Mouse (Mus musculus): ENCODE data around the gene Ncstn. TPM values are rescaled to one million over a fixed set of nuclear protein-coding genes. Genes with fewer than 3 reads are reported as not detected.

Gene Ncstn
- polyA plus RNA-seq, 1 experiment: 122 TPM

DNA sequence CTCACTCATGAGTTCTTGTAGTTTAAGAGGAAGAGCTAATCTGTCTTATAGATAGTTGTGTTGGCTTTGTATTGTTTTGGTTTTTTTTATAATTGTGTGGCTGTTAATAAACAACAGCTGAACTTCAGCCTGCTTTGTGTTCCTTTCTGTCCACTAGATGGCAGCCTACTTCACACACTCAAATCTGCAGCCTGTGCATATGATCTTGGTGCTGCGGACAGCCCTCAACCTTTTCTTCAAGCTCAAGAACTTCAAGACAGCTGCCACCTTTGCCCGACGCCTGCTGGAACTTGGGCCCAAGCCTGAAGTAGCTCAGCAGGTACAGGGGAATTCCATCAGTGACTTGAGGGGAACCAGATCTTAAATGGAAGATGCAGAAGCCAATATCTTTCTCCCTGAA, 37.1 kb upstream of the Ncstn start:
- no peak for TF ChIP-seq POLR2A (IDR thresholded peaks at IDR 0.05; ENCODE audit: low read depth, low read length)
- peak; percentile 39; the same call in 1 of the 2 replicates for TF ChIP-seq CTCF (IDR thresholded peaks at IDR 0.05; ENCODE audit: borderline replicate concordance, insufficient read depth, low read length)
- H3K4me1 ChIP-seq (ENCODE audit: control insufficient read depth, insufficient read depth, low read length): no peaks in the 10 kb centered on the region
- no peak overlapping the region for H3K4me3 ChIP-seq (ENCODE audit: insufficient read depth, low read length)
- no peak overlapping the region for H3K27ac ChIP-seq (ENCODE audit: insufficient read depth, low read length)

DNA sequence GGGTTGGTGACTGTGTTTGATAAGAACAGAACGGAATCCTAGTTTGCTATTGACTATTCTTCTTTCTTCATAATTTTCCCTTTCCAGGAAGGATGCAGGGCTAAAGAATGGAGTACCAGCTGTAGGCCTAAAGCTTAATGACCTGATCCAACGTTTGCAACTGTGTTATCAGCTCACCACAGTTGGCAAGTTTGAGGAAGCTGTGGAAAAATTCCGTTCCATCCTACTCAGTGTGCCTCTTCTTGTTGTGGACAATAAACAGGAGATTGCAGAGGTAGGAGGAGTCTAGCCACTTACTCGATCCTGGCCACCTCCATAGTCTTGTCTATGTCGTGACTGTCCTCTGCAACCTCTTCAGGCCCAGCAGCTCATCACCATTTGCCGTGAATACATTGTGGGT, 36.5 kb upstream of the Ncstn start:
- H3K4me3 ChIP-seq (ENCODE audit: insufficient read depth, low read length): no peak overlapping the region
- H3K4me1 ChIP-seq (ENCODE audit: control insufficient read depth, insufficient read depth, low read length): no peaks in the 10 kb centered on the region
- TF ChIP-seq POLR2A (IDR thresholded peaks at IDR 0.05; ENCODE audit: low read depth, low read length) (no peak), CTCF (IDR thresholded peaks at IDR 0.05; ENCODE audit: borderline replicate concordance, insufficient read depth, low read length) (no peak)

DNA sequence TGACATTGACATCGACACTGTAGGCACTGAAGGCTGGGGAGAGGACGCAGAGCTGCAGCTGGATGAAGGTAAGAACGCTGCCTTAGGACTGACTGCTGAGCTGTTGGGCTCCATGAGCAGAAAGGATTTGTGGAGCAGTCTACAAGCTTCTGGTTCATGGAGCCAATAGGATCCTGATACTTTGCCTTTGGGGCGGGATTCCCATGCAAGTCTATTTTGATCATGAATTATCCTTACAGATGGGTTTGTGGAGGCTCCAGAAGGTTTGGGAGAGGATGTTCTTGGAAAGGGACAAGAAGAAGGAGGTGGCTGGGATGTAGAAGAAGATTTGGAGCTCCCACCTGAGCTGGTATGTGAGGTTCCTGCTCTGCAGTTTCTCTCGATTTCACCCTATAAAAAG, 34.4 kb upstream of the Ncstn start:
- Histone ChIP-seq H3K27ac (ENCODE audit: insufficient read depth, low read length) (no peak overlapping the region), H3K4me1 (ENCODE audit: control insufficient read depth, insufficient read depth, low read length) (no peaks in the 10 kb centered on the region), H3K4me3 (ENCODE audit: insufficient read depth, low read length) (no peak overlapping the region)
- TF ChIP-seq POLR2A (IDR thresholded peaks at IDR 0.05; ENCODE audit: low read depth, low read length): no peak
- no peak for TF ChIP-seq CTCF (IDR thresholded peaks at IDR 0.05; ENCODE audit: borderline replicate concordance, insufficient read depth, low read length)

More for the DNA sequence above, 36.5 kb upstream of the Ncstn start:
- H3K27ac ChIP-seq (ENCODE audit: insufficient read depth, low read length): no peak overlapping the region

DNA sequence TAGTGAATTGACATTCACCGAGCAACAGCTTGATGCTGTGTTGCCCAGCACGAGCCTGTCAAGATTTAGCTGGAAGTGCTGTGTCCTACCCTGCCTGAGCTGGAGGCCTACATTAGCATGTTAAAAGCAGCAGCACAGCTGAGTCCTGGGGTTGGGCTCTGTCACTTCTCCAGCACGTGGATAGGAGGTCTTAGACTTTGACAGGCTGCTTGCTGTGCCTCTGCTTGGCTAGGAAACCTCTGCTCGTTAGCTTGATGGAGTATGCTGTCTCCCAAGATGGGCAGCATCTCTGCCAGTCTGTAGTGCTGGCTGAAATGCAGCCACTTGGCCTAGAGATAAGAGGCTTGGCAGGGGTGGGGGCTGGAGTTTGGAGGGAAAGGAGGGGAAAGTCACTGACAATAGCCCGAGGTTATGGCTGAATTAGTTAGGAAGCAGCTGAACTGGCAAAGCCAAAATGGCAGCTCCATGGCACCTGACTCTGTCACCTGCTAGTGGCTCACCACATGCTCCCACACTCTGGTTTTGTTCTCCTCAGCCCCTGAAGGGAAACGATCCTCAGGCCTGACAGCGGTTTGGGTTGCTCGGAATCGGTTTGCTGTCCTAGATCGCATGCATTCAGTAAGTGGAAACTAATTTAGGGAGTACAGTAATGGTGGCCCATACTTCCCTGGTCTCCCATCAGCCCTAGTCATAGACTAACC, 25.3 kb upstream of the Ncstn start:
- TF ChIP-seq POLR2A (IDR thresholded peaks at IDR 0.05; ENCODE audit: low read depth, low read length): no peak
- TF ChIP-seq CTCF (IDR thresholded peaks at IDR 0.05; ENCODE audit: borderline replicate concordance, insufficient read depth, low read length): no peak
- H3K27ac ChIP-seq (ENCODE audit: insufficient read depth, low read length): no peak overlapping the region
- H3K4me3 ChIP-seq (ENCODE audit: insufficient read depth, low read length): no peak overlapping the region
- no peaks in the 10 kb centered on the region for H3K4me1 ChIP-seq (ENCODE audit: control insufficient read depth, insufficient read depth, low read length)

DNA sequence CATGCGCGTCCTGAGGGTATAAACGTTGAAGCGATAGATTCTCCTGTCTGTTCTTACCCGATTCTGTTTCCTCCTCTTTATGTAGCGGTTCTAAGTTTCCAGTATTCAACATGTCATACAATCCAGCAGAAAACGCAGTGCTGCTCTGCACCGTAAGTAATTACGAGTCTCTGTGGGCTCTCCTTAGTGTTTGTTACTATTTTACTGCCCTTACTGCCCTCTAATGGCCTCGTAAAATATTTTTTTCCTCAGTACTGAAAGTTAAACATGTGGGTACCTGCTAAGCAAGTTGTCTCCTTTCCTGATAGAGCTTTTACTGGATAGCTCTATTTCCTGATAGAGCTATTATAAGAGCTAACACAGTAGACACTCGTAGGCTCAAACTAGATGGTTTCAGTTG, 22.5 kb upstream of the Ncstn start:
- Histone ChIP-seq H3K4me3 (ENCODE audit: insufficient read depth, low read length) (no peak overlapping the region), H3K27ac (ENCODE audit: insufficient read depth, low read length) (no peak overlapping the region)
- TF ChIP-seq CTCF (IDR thresholded peaks at IDR 0.05; ENCODE audit: borderline replicate concordance, insufficient read depth, low read length) (no peak), POLR2A (IDR thresholded peaks at IDR 0.05; ENCODE audit: low read depth, low read length) (no peak)

DNA sequence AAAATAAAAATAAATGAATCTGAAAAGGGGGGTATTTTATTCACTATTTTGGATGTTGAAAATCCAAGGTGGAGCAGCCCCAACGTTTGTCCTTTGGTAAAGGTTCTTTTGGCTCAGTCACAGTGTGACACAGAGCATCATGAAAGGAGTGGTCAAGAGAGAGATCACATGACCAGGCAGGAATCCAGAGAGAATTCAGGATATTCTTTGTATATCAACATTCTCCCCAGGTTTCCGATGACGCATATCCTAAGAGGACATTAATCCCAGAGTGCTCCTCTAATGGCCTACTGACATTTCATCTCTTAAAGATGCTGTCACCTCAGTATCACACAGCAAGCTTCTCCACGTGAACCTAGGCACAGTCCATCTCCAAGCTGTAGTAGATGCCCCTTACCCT, 21.0 kb upstream of the Ncstn start:
- Histone ChIP-seq H3K4me3 (ENCODE audit: insufficient read depth, low read length) (no peak overlapping the region), H3K4me1 (ENCODE audit: control insufficient read depth, insufficient read depth, low read length) (no peaks in the 10 kb centered on the region), H3K27ac (ENCODE audit: insufficient read depth, low read length) (no peak overlapping the region)
- TF ChIP-seq CTCF (IDR thresholded peaks at IDR 0.05; ENCODE audit: borderline replicate concordance, insufficient read depth, low read length) (no peak), POLR2A (IDR thresholded peaks at IDR 0.05; ENCODE audit: low read depth, low read length) (no peak)

More for the DNA sequence above, 22.5 kb upstream of the Ncstn start:
- H3K4me1 ChIP-seq (ENCODE audit: control insufficient read depth, insufficient read depth, low read length): no peaks in the 10 kb centered on the region

DNA sequence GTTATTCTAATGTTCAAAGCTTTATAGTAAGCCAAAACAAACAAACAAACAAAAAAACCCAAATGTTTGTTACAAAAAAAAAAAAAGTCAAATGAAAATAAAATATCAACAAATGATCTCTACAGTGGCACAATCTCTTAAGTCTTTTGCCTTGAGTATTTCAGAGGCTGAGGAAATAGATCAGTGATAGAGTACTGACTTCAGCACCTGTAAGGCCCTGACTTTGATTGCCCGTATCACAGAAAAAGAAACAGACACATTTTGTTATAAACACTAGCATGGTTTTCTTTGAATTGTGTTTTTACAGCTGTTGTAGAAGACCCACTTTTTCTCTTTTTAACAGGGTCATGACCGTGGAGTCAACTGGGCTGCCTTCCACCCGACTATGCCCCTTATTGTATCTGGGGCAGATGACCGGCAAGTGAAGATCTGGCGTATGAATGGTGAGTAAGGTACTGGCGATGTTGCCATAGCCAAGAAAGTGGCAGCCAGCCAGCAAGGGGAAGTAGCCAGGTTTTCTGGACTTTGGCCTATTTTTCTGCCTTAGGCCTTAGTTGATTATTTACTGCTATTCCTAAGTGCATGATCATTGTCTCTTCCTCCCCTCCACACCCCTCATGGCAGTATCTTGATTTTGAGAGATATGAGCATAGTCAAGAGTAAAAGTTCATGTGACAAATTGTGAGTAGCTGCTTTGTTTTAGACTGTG, 16.9 kb upstream of the Ncstn start:
- Histone ChIP-seq H3K4me3 (ENCODE audit: insufficient read depth, low read length) (no peak overlapping the region), H3K27ac (ENCODE audit: insufficient read depth, low read length) (no peak overlapping the region), H3K4me1 (ENCODE audit: control insufficient read depth, insufficient read depth, low read length) (no peaks in the 10 kb centered on the region)
- TF ChIP-seq POLR2A (IDR thresholded peaks at IDR 0.05; ENCODE audit: low read depth, low read length): no peak
- no peak for TF ChIP-seq CTCF (IDR thresholded peaks at IDR 0.05; ENCODE audit: borderline replicate concordance, insufficient read depth, low read length)

DNA sequence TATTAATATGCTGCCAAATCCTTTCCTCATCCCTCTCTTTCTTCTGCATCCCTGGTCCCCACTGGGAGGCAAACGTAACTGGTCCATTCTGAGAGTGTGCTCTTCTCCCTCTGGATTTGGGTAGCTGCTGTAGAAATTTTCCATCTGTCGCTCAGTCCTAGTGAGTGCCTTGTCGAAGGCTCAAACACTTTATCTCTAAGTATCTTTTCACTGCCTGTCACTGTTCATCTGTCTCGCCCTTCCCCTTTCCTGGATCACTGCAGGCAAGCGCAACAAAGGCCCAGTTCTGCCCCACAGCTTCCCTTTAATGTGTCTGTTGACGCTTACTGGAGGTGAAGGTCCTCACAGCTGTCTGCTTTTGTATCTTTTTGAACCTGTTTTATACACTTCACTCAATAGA, 12.6 kb upstream of the Ncstn start:
- TF ChIP-seq CTCF (IDR thresholded peaks at IDR 0.05; ENCODE audit: borderline replicate concordance, insufficient read depth, low read length) (no peak), POLR2A (IDR thresholded peaks at IDR 0.05; ENCODE audit: low read depth, low read length) (no peak)
- no peaks in the 10 kb centered on the region for H3K4me1 ChIP-seq (ENCODE audit: control insufficient read depth, insufficient read depth, low read length)
- H3K27ac ChIP-seq (ENCODE audit: insufficient read depth, low read length): no peak overlapping the region
- H3K4me3 ChIP-seq (ENCODE audit: insufficient read depth, low read length): no peak overlapping the region

DNA sequence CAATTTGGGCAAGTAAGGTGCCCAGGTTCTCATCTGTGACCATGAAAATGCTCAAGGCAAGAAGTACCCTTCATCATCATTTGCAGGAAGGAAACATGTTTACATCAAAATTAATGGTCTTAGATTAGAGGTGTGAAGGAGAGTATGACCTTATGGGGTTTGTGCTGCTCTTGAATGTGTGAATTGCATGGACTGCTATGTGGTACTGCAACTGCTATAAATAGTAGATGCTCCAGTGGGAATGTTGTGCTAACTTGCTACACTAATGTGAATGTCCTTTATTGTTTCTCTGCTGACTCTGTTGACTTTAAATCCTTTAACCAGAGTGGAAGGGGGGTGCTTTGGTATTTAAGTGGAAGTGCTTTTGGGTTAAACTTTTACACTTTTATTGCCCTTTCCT, 11.7 kb upstream of the Ncstn start:
- H3K4me3 ChIP-seq (ENCODE audit: insufficient read depth, low read length): no peak overlapping the region
- no peak overlapping the region for H3K27ac ChIP-seq (ENCODE audit: insufficient read depth, low read length)
- TF ChIP-seq POLR2A (IDR thresholded peaks at IDR 0.05; ENCODE audit: low read depth, low read length): no peak
- no peak for TF ChIP-seq CTCF (IDR thresholded peaks at IDR 0.05; ENCODE audit: borderline replicate concordance, insufficient read depth, low read length)
- H3K4me1 ChIP-seq (ENCODE audit: control insufficient read depth, insufficient read depth, low read length): no peaks in the 10 kb centered on the region

DNA sequence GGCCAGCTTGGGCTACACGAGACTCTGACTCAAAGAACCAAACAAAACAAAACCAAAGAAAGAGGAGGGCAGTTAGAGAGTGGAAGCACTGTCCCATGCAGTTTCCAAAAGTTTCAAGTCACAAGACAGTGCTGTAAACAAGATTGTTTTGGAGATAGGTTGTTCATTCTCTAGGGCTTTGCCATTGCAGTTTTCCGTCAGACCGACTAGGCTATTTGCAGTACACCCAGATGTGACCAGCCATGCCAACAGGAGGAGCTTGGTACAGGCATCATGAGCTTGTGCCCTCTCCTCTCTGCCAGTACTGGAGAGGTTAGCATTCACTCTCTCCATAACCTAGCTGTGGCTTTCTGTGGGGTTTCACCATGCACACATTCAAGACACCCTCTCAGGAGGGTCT, 10.9 kb upstream of the Ncstn start:
- Histone ChIP-seq H3K4me3 (ENCODE audit: insufficient read depth, low read length) (no peak overlapping the region), H3K27ac (ENCODE audit: insufficient read depth, low read length) (no peak overlapping the region), H3K4me1 (ENCODE audit: control insufficient read depth, insufficient read depth, low read length) (no peaks in the 10 kb centered on the region)
- TF ChIP-seq CTCF (IDR thresholded peaks at IDR 0.05; ENCODE audit: borderline replicate concordance, insufficient read depth, low read length) (no peak), POLR2A (IDR thresholded peaks at IDR 0.05; ENCODE audit: low read depth, low read length) (no peak)
